Mouse (Mus musculus) MEL (cell line): ENCODE results near the gene Rapgef4. TPM values are rescaled to one million over a fixed set of nuclear protein-coding genes. Genes with fewer than 3 reads are reported as not detected.

Source experiments
- DNase-seq: peaks from one replicate; pipeline ENCODE4 v3.0.0; 2011; ENCODE audit warnings: low read depth, low spot score
- H3K27ac ChIP-seq: 2 replicates; pipeline ENCODE4 v1.5.1; 2012; ENCODE audit warnings: low read depth, mild to moderate bottlenecking, control low read depth, low read length, moderate library complexity; ENCODE audit not compliant: control insufficient read depth
- H3K27me3 ChIP-seq, 2 experiments: fragments of 150-350 bp in 1 of 2; sonication (generic) in 1 of 2; 2 replicates each; pipeline ENCODE4 v1.6.1; 2012; ENCODE audit warnings: low read length in 2 of 2, mild to moderate bottlenecking in 2 of 2, improper control_type of control experiment in 1 of 2, moderate library complexity in 1 of 2; ENCODE audit not compliant: insufficient read depth in 2 of 2, control insufficient read depth in 1 of 2
- H3K36me3 ChIP-seq, 2 experiments: 2 replicates each; pipeline ENCODE4 v1.6.1; 2012 to 2014; ENCODE audit warnings: low read length in 2 of 2, improper control_type of control experiment in 1 of 2, inconsistent platforms in 1 of 2, mild to moderate bottlenecking in 1 of 2; ENCODE audit not compliant: insufficient read depth in 2 of 2, control insufficient read depth in 1 of 2
- H3K4me1 ChIP-seq, 2 experiments: fragments of 150-350 bp in 1 of 2; sonication (generic) in 1 of 2; 2 replicates each; pipeline ENCODE4 v1.6.1; 2012; ENCODE audit warnings: low read length in 2 of 2, improper control_type of control experiment in 1 of 2, mild to moderate bottlenecking in 1 of 2; ENCODE audit not compliant: insufficient read depth in 2 of 2, control insufficient read depth in 1 of 2
- H3K4me3 ChIP-seq, 2 experiments: fragments of 150-350 bp in 1 of 2; sonication (generic) in 1 of 2; 2 replicates each; pipeline ENCODE4 v1.5.1; 2012; ENCODE audit warnings: low read depth in 2 of 2, low read length in 2 of 2, mild to moderate bottlenecking in 2 of 2, moderate library complexity in 2 of 2, control low read depth in 1 of 2, improper control_type of control experiment in 1 of 2; ENCODE audit not compliant: control insufficient read depth in 1 of 2, insufficient read depth in 1 of 2
- H3K79me2 ChIP-seq: 2 replicates; pipeline ENCODE4 v1.6.1; 2012; ENCODE audit warnings: mild to moderate bottlenecking, low read length, moderate library complexity; ENCODE audit not compliant: control insufficient read depth, poor library complexity, insufficient read depth
- H3K9ac ChIP-seq: 2 replicates; pipeline ENCODE4 v1.6.1; 2012; ENCODE audit warnings: low read depth, mild to moderate bottlenecking, control low read depth, low read length, moderate library complexity; ENCODE audit not compliant: control insufficient read depth, poor library complexity, severe bottlenecking
- H3K9me3 ChIP-seq: fragments of 150-350 bp; sonication (generic); replicated peaks from 2 replicates; pipeline ENCODE4 v1.6.1; 2012; ENCODE audit warnings: mild to moderate bottlenecking, low read length, improper control_type of control experiment, moderate library complexity; ENCODE audit not compliant: insufficient read depth
- CHD2 ChIP-seq: IDR thresholded peaks from 2 replicates; pipeline ENCODE4 v1.6.1; 2011; ENCODE audit warnings: low read length, improper control_type of control experiment
- CTCF ChIP-seq, 3 experiments: IDR thresholded peaks in 2 of 3; conservative IDR thresholded peaks in 1 of 3; 2 replicates each; pipeline ENCODE4 v1.5.1; 2011 to 2012; ENCODE audit warnings: low read length in 3 of 3, low read depth in 2 of 3, mild to moderate bottlenecking in 2 of 3, improper control_type of control experiment in 1 of 3, inconsistent platforms in 1 of 3, mixed read lengths in 1 of 3, moderate library complexity in 1 of 3; ENCODE audit not compliant: control insufficient read depth in 1 of 3, insufficient read depth in 1 of 3, poor library complexity in 1 of 3, severe bottlenecking in 1 of 3
- E2F4 ChIP-seq: IDR thresholded peaks from 2 replicates; pipeline ENCODE4 v1.6.1; 2011; ENCODE audit warnings: low read depth, low read length, improper control_type of control experiment, borderline replicate concordance
- ETS1 ChIP-seq: IDR thresholded peaks from 2 replicates; pipeline ENCODE4 v1.6.1; 2012; ENCODE audit warnings: low read depth, mild to moderate bottlenecking, inconsistent platforms, low read length, improper control_type of control experiment, moderate library complexity
- GATA1 ChIP-seq: IDR thresholded peaks from 2 replicates; pipeline ENCODE4 v1.6.1; 2011; ENCODE audit warnings: low read depth, low read length, improper control_type of control experiment
- KAT2A ChIP-seq: conservative IDR thresholded peaks from 2 replicates; pipeline ENCODE4 v1.6.1; 2012; ENCODE audit warnings: low read depth, low read length, improper control_type of control experiment, inconsistent platforms
- MEF2A ChIP-seq: IDR thresholded peaks from 2 replicates; pipeline ENCODE4 v1.6.1; 2014; ENCODE audit warnings: low read depth, mild to moderate bottlenecking, inconsistent platforms, low read length, improper control_type of control experiment; ENCODE audit not compliant: poor library complexity, insufficient replicate concordance, severe bottlenecking; ENCODE audit errors: extremely low read depth
- MYB ChIP-seq: IDR thresholded peaks from 2 replicates; pipeline ENCODE4 v1.6.1; 2011; ENCODE audit warnings: mild to moderate bottlenecking, low read depth, low read length, improper control_type of control experiment
- MYC ChIP-seq: IDR thresholded peaks from 2 replicates; pipeline ENCODE4 v1.6.1; 2011; ENCODE audit warnings: low read depth, mild to moderate bottlenecking, low read length, improper control_type of control experiment, moderate library complexity
- NELFE ChIP-seq: IDR thresholded peaks from 2 replicates; pipeline ENCODE4 v1.6.1; 2011; ENCODE audit warnings: low read depth, low read length, improper control_type of control experiment
- POLR2AphosphoS2 ChIP-seq: IDR thresholded peaks from 2 replicates; pipeline ENCODE4 v1.6.1; 2011; ENCODE audit warnings: low read length, improper control_type of control experiment
- POLR2AphosphoS5 ChIP-seq: IDR thresholded peaks from 2 replicates; pipeline ENCODE4 v1.6.1; 2012; ENCODE audit warnings: low read depth, borderline replicate concordance, mild to moderate bottlenecking, inconsistent platforms, low read length, moderate library complexity, mixed read lengths
- RAD21 ChIP-seq: IDR thresholded peaks from 2 replicates; pipeline ENCODE4 v1.6.1; 2011; ENCODE audit warnings: mild to moderate bottlenecking, low read depth, low read length, improper control_type of control experiment
- RCOR1 ChIP-seq: IDR thresholded peaks from 2 replicates; pipeline ENCODE4 v1.6.1; 2012; ENCODE audit warnings: low read depth, mild to moderate bottlenecking, inconsistent platforms, low read length, improper control_type of control experiment
- SIN3A ChIP-seq: IDR thresholded peaks from 2 replicates; pipeline ENCODE4 v1.6.1; 2012; ENCODE audit warnings: low read length, improper control_type of control experiment, inconsistent platforms
- UBTF ChIP-seq: IDR thresholded peaks from 2 replicates; pipeline ENCODE4 v1.6.1; 2012; ENCODE audit warnings: low read depth, mild to moderate bottlenecking, inconsistent platforms, low read length, improper control_type of control experiment, moderate library complexity, borderline replicate concordance; ENCODE audit not compliant: insufficient read depth
- USF1 ChIP-seq: IDR thresholded peaks from 2 replicates; pipeline ENCODE4 v1.6.1; 2014; ENCODE audit warnings: low read depth, mild to moderate bottlenecking, inconsistent platforms, low read length, improper control_type of control experiment, moderate library complexity
- USF2 ChIP-seq, 2 experiments: IDR thresholded peaks; 2 replicates each; pipeline ENCODE4 v1.6.1; 2011 to 2012; ENCODE audit warnings: improper control_type of control experiment in 2 of 2, low read length in 2 of 2, borderline replicate concordance in 1 of 2, inconsistent platforms in 1 of 2, low read depth in 1 of 2, mild to moderate bottlenecking in 1 of 2; ENCODE audit not compliant: insufficient read depth in 1 of 2
- ZC3H11A ChIP-seq: IDR thresholded peaks from 2 replicates; pipeline ENCODE4 v1.6.1; 2012; ENCODE audit warnings: low read depth, mild to moderate bottlenecking, inconsistent platforms, low read length, improper control_type of control experiment
- ZNF384 ChIP-seq: IDR thresholded peaks from 2 replicates; pipeline ENCODE4 v1.6.1; 2012; ENCODE audit warnings: low read depth, mild to moderate bottlenecking, inconsistent platforms, low read length, improper control_type of control experiment
- polyA plus RNA-seq, 2 experiments: library from polyadenylated mRNA; stranded (reverse) in 1 of 2; unstranded in 1 of 2; fragments of >175 nt in 1 of 2; fragments of >200 nt in 1 of 2; gene quantifications; 2 replicates each; pipeline versions ENCODE4 v1.2.1 to v1.2.4; 2012; ENCODE audit warnings: low replicate concordance in 2 of 2, low read depth in 1 of 2; ENCODE audit not compliant: insufficient read length in 2 of 2, insufficient read depth in 1 of 2, missing spikeins in 1 of 2
- total RNA-seq: library from RNA; depleted of rRNA; stranded (reverse); fragments of 300-350 nt; gene quantifications from 2 replicates; pipeline ENCODE4 v1.2.3, GENCODE M21; 2012

The Rapgef4 gene
- total and polyA plus RNA-seq, 3 experiments, result not detected

- peaks cover 5 to 6% of the 10 kb centered on the region in 2 experiments; a peak in 3 of 4 replicates for H3K27me3 ChIP-seq
- H3K79me2 ChIP-seq, result no peaks in the 10 kb centered on the region
- no peaks in the 10 kb centered on the region for H3K36me3 ChIP-seq
- DNase-seq, result no peak
- no peaks in the 10 kb centered on the region for H3K9me3 ChIP-seq
- no peak overlapping the region for H3K27ac ChIP-seq
- TF ChIP-seq ZNF384 (no peak), UBTF (no peak), SIN3A (no peak), USF1 (no peak), ZC3H11A (no peak), MYC (no peak), RAD21 (no peak), GATA1 (no peak), CTCF (IDR thresholded peaks at IDR 0.05 in 2 of 3, conservative IDR thresholded peaks at IDR 0.05 in 1 of 3; ENCODE audit: control insufficient read depth in 1 of 3, insufficient read depth in 1 of 3, low read depth in 2 of 3, low read length in 3 of 3, poor library complexity in 1 of 3, severe bottlenecking in 1 of 3) (no peak), POLR2AphosphoS5 (no peak)
- no peak overlapping the region for H3K9ac ChIP-seq
- H3K4me1 ChIP-seq, result no peaks in the 10 kb centered on the region
- no peak overlapping the region for H3K4me3 ChIP-seq
Observed at GRCm38 (mm10) chr2:71967855-71968254, 13.2 kb upstream of the Rapgef4 start.

DNA sequence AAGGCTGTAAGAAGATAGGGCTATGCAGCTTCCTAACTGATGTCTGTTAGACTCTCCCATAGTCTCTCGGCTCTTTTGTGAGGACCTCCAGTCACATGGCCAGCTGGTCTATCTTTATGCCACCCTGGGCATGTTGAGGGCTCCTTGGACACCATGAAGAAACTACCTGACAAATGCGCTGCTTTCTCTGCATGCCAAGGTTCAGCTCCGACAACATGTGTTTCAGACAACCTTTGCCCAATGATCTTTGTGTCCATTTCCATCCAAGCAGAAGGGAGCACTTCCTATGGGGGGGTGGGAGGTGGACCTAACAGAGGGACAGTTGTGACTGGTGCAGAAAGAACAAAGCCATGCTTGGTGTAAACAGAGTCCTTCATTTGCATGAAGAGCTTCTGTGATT lies 7.4 kb upstream of the Rapgef4 start:
- H3K9ac ChIP-seq, result no peak overlapping the region
- no peaks in the 10 kb centered on the region for H3K9me3 ChIP-seq
- DNase-seq, result no peak
- no peak for TF ChIP-seq USF2 (IDR thresholded peaks at IDR 0.05; ENCODE audit: borderline replicate concordance in 1 of 2, insufficient read depth in 1 of 2, low read depth in 1 of 2, low read length in 2 of 2)
- TF ChIP-seq CHD2, result no peak
- TF ChIP-seq RAD21, result no peak
- TF ChIP-seq NELFE, result no peak
- H3K79me2 ChIP-seq, result no peaks in the 10 kb centered on the region
- H3K27me3 ChIP-seq, result peaks cover 6 to 7% of the 10 kb centered on the region in 2 experiments; a peak in 3 of 4 replicates
- H3K36me3 ChIP-seq, result no peaks in the 10 kb centered on the region
- no peaks in the 10 kb centered on the region for H3K4me1 ChIP-seq
- H3K27ac ChIP-seq, result no peak overlapping the region
- no peak overlapping the region for H3K4me3 ChIP-seq

GRCm38 (mm10) chr2:71974143-71974846 lies 6.7 kb upstream of the Rapgef4 start:
- Histone ChIP-seq H3K9ac (no peak overlapping the region), H3K36me3 (no peaks in the 10 kb centered on the region), H3K4me3 (no peak overlapping the region), H3K27ac (no peak overlapping the region), H3K9me3 (no peaks in the 10 kb centered on the region), H3K4me1 (no peaks in the 10 kb centered on the region), H3K79me2 (no peaks in the 10 kb centered on the region), H3K27me3 (peaks cover 6 to 7% of the 10 kb centered on the region in 2 experiments; a peak in 3 of 4 replicates)
- DNase-seq, result no peak
- TF ChIP-seq NELFE (no peak), POLR2AphosphoS2 (no peak), ETS1 (no peak), MEF2A (no peak), CTCF (IDR thresholded peaks at IDR 0.05 in 2 of 3, conservative IDR thresholded peaks at IDR 0.05 in 1 of 3; ENCODE audit: control insufficient read depth in 1 of 3, insufficient read depth in 1 of 3, low read depth in 2 of 3, low read length in 3 of 3, poor library complexity in 1 of 3, severe bottlenecking in 1 of 3) (no peak), RCOR1 (no peak), ZNF384 (no peak), E2F4 (no peak), KAT2A (no peak), GATA1 (no peak), RAD21 (no peak), USF1 (no peak), MYB (no peak)
